Mouse (Mus musculus) thymus, postnatal 4 days (tissue): Measurements from ENCODE around the gene Prkcz.
A peak's percentile ranks its signal among the peaks of the same experiment; 100 is the strongest.
"Not testable (repeated sequence)": the region's sequence is repeated elsewhere in the genome, so short reads cannot be mapped to it uniquely, and the experiment has no call there.

ENCODE experiments used
- DNase-seq: peaks from one replicate; pipeline ENCODE4 v3.0.0; 2021

The Prkcz gene

GRCm38 (mm10) chr4:155281227-155281626 lies 79.9 kb downstream of the Prkcz start:
- no peak for DNase-seq

GRCm38 (mm10) chr4:155280768-155281121 lies 80.4 kb downstream of the Prkcz start:
- DNase-seq, result no peak

- no peak for DNase-seq
Observed at GRCm38 (mm10) chr4:155279926-155280767, 81.0 kb downstream of the Prkcz start.

GRCm38 (mm10) chr4:155279054-155279453 lies 82.1 kb downstream of the Prkcz start:
- no peak for DNase-seq

GRCm38 (mm10) chr4:155277963-155278362 lies 83.2 kb downstream of the Prkcz start:
- no peak for DNase-seq

GRCm38 (mm10) chr4:155274851-155275250 lies 86.3 kb downstream of the Prkcz start:
- no peak for DNase-seq

- no peak for DNase-seq
Observed at GRCm38 (mm10) chr4:155274451-155274850, 86.7 kb downstream of the Prkcz start.

- DNase-seq, result peak; percentile 82
Observed at GRCm38 (mm10) chr4:155268382-155268781, 92.8 kb downstream of the Prkcz start.

- DNase-seq, result no peak
Observed at GRCm38 (mm10) chr4:155267639-155268175, 93.5 kb downstream of the Prkcz start.

- DNase-seq, result no peak
Observed at GRCm38 (mm10) chr4:155267047-155267543, 94.1 kb downstream of the Prkcz start.

GRCm38 (mm10) chr4:155264521-155265321 lies 96.4 kb downstream of the Prkcz start:
- DNase-seq, result no peak

- DNase-seq, result no peak
Observed at GRCm38 (mm10) chr4:155252253-155252652, 108.9 kb downstream of the Prkcz start.

- no peak for DNase-seq
Observed at GRCm38 (mm10) chr4:155251147-155251546, 110.0 kb downstream of the Prkcz start.

GRCm38 (mm10) chr4:155250361-155251117 lies 110.6 kb downstream of the Prkcz start:
- peak; percentile 49 for DNase-seq

- peak; percentile 89 for DNase-seq
Observed at GRCm38 (mm10) chr4:155249648-155250351, 111.4 kb downstream of the Prkcz start, which contains the start of gene Faap20. Gene Faap20 (plus strand): TSS chr4:155249802.

GRCm38 (mm10) chr4:155249257-155249647 lies 111.9 kb downstream of the Prkcz start:
- DNase-seq, result peak; percentile 94

GRCm38 (mm10) chr4:155248054-155248453 lies 113.1 kb downstream of the Prkcz start:
- not testable (repeated sequence) for DNase-seq

GRCm38 (mm10) chr4:155246691-155247105 lies 114.5 kb downstream of the Prkcz start:
- no peak for DNase-seq

- DNase-seq, result no peak
Observed at GRCm38 (mm10) chr4:155245770-155246492, 115.2 kb downstream of the Prkcz start.

- DNase-seq, result no peak
Observed at GRCm38 (mm10) chr4:155243233-155243632, 117.9 kb downstream of the Prkcz start.

GRCm38 (mm10) chr4:155242292-155242691 lies 118.9 kb downstream of the Prkcz start:
- DNase-seq, result no peak
